Mouse (Mus musculus) MEL (cell line): ENCODE results near the gene Usp18. TPM values are rescaled to one million over a fixed set of nuclear protein-coding genes. Genes with fewer than 3 reads are reported as not detected.

Experiments used
- DNase-seq: peaks from one replicate; pipeline ENCODE4 v3.0.0; 2011; ENCODE audit warnings: low read depth, low spot score
- H3K27ac ChIP-seq: 2 replicates; pipeline ENCODE4 v1.5.1; 2012; ENCODE audit warnings: low read depth, mild to moderate bottlenecking, control low read depth, low read length, moderate library complexity; ENCODE audit not compliant: control insufficient read depth
- H3K27me3 ChIP-seq, 2 experiments: fragments of 150-350 bp in 1 of 2; sonication (generic) in 1 of 2; 2 replicates each; pipeline ENCODE4 v1.6.1; 2012; ENCODE audit warnings: low read length in 2 of 2, mild to moderate bottlenecking in 2 of 2, improper control_type of control experiment in 1 of 2, moderate library complexity in 1 of 2; ENCODE audit not compliant: insufficient read depth in 2 of 2, control insufficient read depth in 1 of 2
- H3K36me3 ChIP-seq, 2 experiments: 2 replicates each; pipeline ENCODE4 v1.6.1; 2012 to 2014; ENCODE audit warnings: low read length in 2 of 2, improper control_type of control experiment in 1 of 2, inconsistent platforms in 1 of 2, mild to moderate bottlenecking in 1 of 2; ENCODE audit not compliant: insufficient read depth in 2 of 2, control insufficient read depth in 1 of 2
- H3K4me1 ChIP-seq, 2 experiments: fragments of 150-350 bp in 1 of 2; sonication (generic) in 1 of 2; 2 replicates each; pipeline ENCODE4 v1.6.1; 2012; ENCODE audit warnings: low read length in 2 of 2, improper control_type of control experiment in 1 of 2, mild to moderate bottlenecking in 1 of 2; ENCODE audit not compliant: insufficient read depth in 2 of 2, control insufficient read depth in 1 of 2
- H3K4me3 ChIP-seq, 2 experiments: fragments of 150-350 bp in 1 of 2; sonication (generic) in 1 of 2; 2 replicates each; pipeline ENCODE4 v1.5.1; 2012; ENCODE audit warnings: low read depth in 2 of 2, low read length in 2 of 2, mild to moderate bottlenecking in 2 of 2, moderate library complexity in 2 of 2, control low read depth in 1 of 2, improper control_type of control experiment in 1 of 2; ENCODE audit not compliant: control insufficient read depth in 1 of 2, insufficient read depth in 1 of 2
- H3K79me2 ChIP-seq: 2 replicates; pipeline ENCODE4 v1.6.1; 2012; ENCODE audit warnings: mild to moderate bottlenecking, low read length, moderate library complexity; ENCODE audit not compliant: control insufficient read depth, poor library complexity, insufficient read depth
- H3K9ac ChIP-seq: 2 replicates; pipeline ENCODE4 v1.6.1; 2012; ENCODE audit warnings: low read depth, mild to moderate bottlenecking, control low read depth, low read length, moderate library complexity; ENCODE audit not compliant: control insufficient read depth, poor library complexity, severe bottlenecking
- H3K9me3 ChIP-seq: fragments of 150-350 bp; sonication (generic); replicated peaks from 2 replicates; pipeline ENCODE4 v1.6.1; 2012; ENCODE audit warnings: mild to moderate bottlenecking, low read length, improper control_type of control experiment, moderate library complexity; ENCODE audit not compliant: insufficient read depth
- CTCF ChIP-seq, 3 experiments: IDR thresholded peaks in 2 of 3; conservative IDR thresholded peaks in 1 of 3; 2 replicates each; pipeline ENCODE4 v1.5.1; 2011 to 2012; ENCODE audit warnings: low read length in 3 of 3, low read depth in 2 of 3, mild to moderate bottlenecking in 2 of 3, improper control_type of control experiment in 1 of 3, inconsistent platforms in 1 of 3, mixed read lengths in 1 of 3, moderate library complexity in 1 of 3; ENCODE audit not compliant: control insufficient read depth in 1 of 3, insufficient read depth in 1 of 3, poor library complexity in 1 of 3, severe bottlenecking in 1 of 3
- ELF1 ChIP-seq: IDR thresholded peaks from 2 replicates; pipeline ENCODE4 v1.6.1; 2014; ENCODE audit warnings: low read depth, mild to moderate bottlenecking, inconsistent platforms, low read length, improper control_type of control experiment, moderate library complexity
- GABPA ChIP-seq: IDR thresholded peaks from 2 replicates; pipeline ENCODE4 v1.6.1; 2012; ENCODE audit warnings: low read depth, mild to moderate bottlenecking, inconsistent platforms, low read length, improper control_type of control experiment, moderate library complexity
- GATA1 ChIP-seq: IDR thresholded peaks from 2 replicates; pipeline ENCODE4 v1.6.1; 2011; ENCODE audit warnings: low read depth, low read length, improper control_type of control experiment
- MAFK ChIP-seq: IDR thresholded peaks from 2 replicates; pipeline ENCODE4 v1.6.1; 2011; ENCODE audit warnings: low read depth, mild to moderate bottlenecking, low read length, improper control_type of control experiment, borderline replicate concordance
- MAX ChIP-seq: IDR thresholded peaks from 2 replicates; pipeline ENCODE4 v1.6.1; 2011; ENCODE audit warnings: low read length, improper control_type of control experiment
- MAZ ChIP-seq: IDR thresholded peaks from 2 replicates; pipeline ENCODE4 v1.6.1; 2012; ENCODE audit warnings: low read depth, mild to moderate bottlenecking, inconsistent platforms, low read length, improper control_type of control experiment
- MEF2A ChIP-seq: IDR thresholded peaks from 2 replicates; pipeline ENCODE4 v1.6.1; 2014; ENCODE audit warnings: low read depth, mild to moderate bottlenecking, inconsistent platforms, low read length, improper control_type of control experiment; ENCODE audit not compliant: poor library complexity, insufficient replicate concordance, severe bottlenecking; ENCODE audit errors: extremely low read depth
- MXI1 ChIP-seq: IDR thresholded peaks from 2 replicates; pipeline ENCODE4 v1.6.1; 2011; ENCODE audit warnings: mild to moderate bottlenecking, low read depth, low read length, improper control_type of control experiment
- MYB ChIP-seq: IDR thresholded peaks from 2 replicates; pipeline ENCODE4 v1.6.1; 2011; ENCODE audit warnings: mild to moderate bottlenecking, low read depth, low read length, improper control_type of control experiment
- MYC ChIP-seq: IDR thresholded peaks from 2 replicates; pipeline ENCODE4 v1.6.1; 2011; ENCODE audit warnings: low read depth, mild to moderate bottlenecking, low read length, improper control_type of control experiment, moderate library complexity
- NELFE ChIP-seq: IDR thresholded peaks from 2 replicates; pipeline ENCODE4 v1.6.1; 2011; ENCODE audit warnings: low read depth, low read length, improper control_type of control experiment
- NRF1 ChIP-seq: IDR thresholded peaks from 2 replicates; pipeline ENCODE4 v1.6.1; 2014; ENCODE audit warnings: low read depth, mild to moderate bottlenecking, inconsistent platforms, low read length, improper control_type of control experiment, moderate library complexity; ENCODE audit not compliant: poor library complexity, insufficient read depth, severe bottlenecking
- POLR2A ChIP-seq, 2 experiments: IDR thresholded peaks; 2 replicates each; pipeline ENCODE4 v1.6.1; 2011 to 2012; ENCODE audit warnings: low read length in 2 of 2, mild to moderate bottlenecking in 2 of 2, control low read depth in 1 of 2, improper control_type of control experiment in 1 of 2, low read depth in 1 of 2, moderate library complexity in 1 of 2; ENCODE audit not compliant: control insufficient read depth in 1 of 2, insufficient read depth in 1 of 2, poor library complexity in 1 of 2
- POLR2AphosphoS2 ChIP-seq: IDR thresholded peaks from 2 replicates; pipeline ENCODE4 v1.6.1; 2011; ENCODE audit warnings: low read length, improper control_type of control experiment
- POLR2AphosphoS5 ChIP-seq: IDR thresholded peaks from 2 replicates; pipeline ENCODE4 v1.6.1; 2012; ENCODE audit warnings: low read depth, borderline replicate concordance, mild to moderate bottlenecking, inconsistent platforms, low read length, moderate library complexity, mixed read lengths
- SIN3A ChIP-seq: IDR thresholded peaks from 2 replicates; pipeline ENCODE4 v1.6.1; 2012; ENCODE audit warnings: low read length, improper control_type of control experiment, inconsistent platforms
- SMC3 ChIP-seq: IDR thresholded peaks from 2 replicates; pipeline ENCODE4 v1.6.1; 2011; ENCODE audit warnings: low read depth, low read length, improper control_type of control experiment
- TAL1 ChIP-seq: IDR thresholded peaks from 2 replicates; pipeline ENCODE4 v1.6.1; 2012; ENCODE audit warnings: mild to moderate bottlenecking, inconsistent platforms, low read length, moderate library complexity, mixed read lengths
- USF1 ChIP-seq: IDR thresholded peaks from 2 replicates; pipeline ENCODE4 v1.6.1; 2014; ENCODE audit warnings: low read depth, mild to moderate bottlenecking, inconsistent platforms, low read length, improper control_type of control experiment, moderate library complexity
- USF2 ChIP-seq, 2 experiments: IDR thresholded peaks; 2 replicates each; pipeline ENCODE4 v1.6.1; 2011 to 2012; ENCODE audit warnings: improper control_type of control experiment in 2 of 2, low read length in 2 of 2, borderline replicate concordance in 1 of 2, inconsistent platforms in 1 of 2, low read depth in 1 of 2, mild to moderate bottlenecking in 1 of 2; ENCODE audit not compliant: insufficient read depth in 1 of 2
- polyA plus RNA-seq, 2 experiments: library from polyadenylated mRNA; stranded (reverse) in 1 of 2; unstranded in 1 of 2; fragments of >175 nt in 1 of 2; fragments of >200 nt in 1 of 2; gene quantifications; 2 replicates each; pipeline versions ENCODE4 v1.2.1 to v1.2.4; 2012; ENCODE audit warnings: low replicate concordance in 2 of 2, low read depth in 1 of 2; ENCODE audit not compliant: insufficient read length in 2 of 2, insufficient read depth in 1 of 2, missing spikeins in 1 of 2
- total RNA-seq: library from RNA; depleted of rRNA; stranded (reverse); fragments of 300-350 nt; gene quantifications from 2 replicates; pipeline ENCODE4 v1.2.3, GENCODE M21; 2012

Gene Usp18
- total and polyA plus RNA-seq, 3 experiments = 0.71 to 0.85 TPM; not detected in 1

GRCm38 (mm10) chr6:121243161-121243560 is 2.5 kb upstream of the Usp18 start:
- Histone ChIP-seq H3K79me2 (no peaks in the 10 kb centered on the region), H3K9me3 (no peaks in the 10 kb centered on the region), H3K9ac (no peak overlapping the region), H3K36me3 (peaks cover 0 to 14% of the 10 kb centered on the region in 2 experiments; a peak in 2 of 4 replicates), H3K4me1 (peaks cover 11 to 12% of the 10 kb centered on the region in 2 experiments), H3K4me3 (no peak overlapping the region), H3K27ac (no peak overlapping the region), H3K27me3 (no peaks in the 10 kb centered on the region)
- no peak for DNase-seq
- no peak for TF ChIP-seq NELFE
- no peak for TF ChIP-seq POLR2A (IDR thresholded peaks at IDR 0.05; ENCODE audit: control insufficient read depth in 1 of 2, insufficient read depth in 1 of 2, low read depth in 1 of 2, low read length in 2 of 2, poor library complexity in 1 of 2)
- TF ChIP-seq MAFK = no peak
- TF ChIP-seq POLR2AphosphoS5 = no peak
- no peak for TF ChIP-seq SIN3A
- no peak for TF ChIP-seq USF2 (IDR thresholded peaks at IDR 0.05; ENCODE audit: borderline replicate concordance in 1 of 2, insufficient read depth in 1 of 2, low read depth in 1 of 2, low read length in 2 of 2)
- TF ChIP-seq MXI1 = no peak
- TF ChIP-seq GATA1 = no peak
- TF ChIP-seq ELF1 = no peak
- no peak for TF ChIP-seq MEF2A
- no peak for TF ChIP-seq NRF1
- no peak for TF ChIP-seq MYB
- TF ChIP-seq SMC3 = no peak
- no peak for TF ChIP-seq MAZ
- TF ChIP-seq POLR2AphosphoS2 = no peak
- no peak for TF ChIP-seq CTCF (IDR thresholded peaks at IDR 0.05 in 2 of 3, conservative IDR thresholded peaks at IDR 0.05 in 1 of 3; ENCODE audit: control insufficient read depth in 1 of 3, insufficient read depth in 1 of 3, low read depth in 2 of 3, low read length in 3 of 3, poor library complexity in 1 of 3, severe bottlenecking in 1 of 3)
- no peak for TF ChIP-seq GABPA
- no peak for TF ChIP-seq USF1
- no peak for TF ChIP-seq TAL1
- TF ChIP-seq MAX = no peak

GRCm38 (mm10) chr6:121246037-121246361 is 293 bp downstream of the Usp18 start:
- peaks cover 0 to 13% of the 10 kb centered on the region in 2 experiments; a peak in 2 of 4 replicates for H3K36me3 ChIP-seq
- DNase-seq = no peak
- no peaks in the 10 kb centered on the region for H3K9me3 ChIP-seq
- peak overlapping the region; percentile 47; the same call in 1 of the 2 replicates for H3K27ac ChIP-seq
- H3K4me1 ChIP-seq = peaks cover 10 to 11% of the 10 kb centered on the region in 2 experiments
- H3K79me2 ChIP-seq = no peaks in the 10 kb centered on the region
- H3K27me3 ChIP-seq = no peaks in the 10 kb centered on the region
- H3K4me3 ChIP-seq = peak overlapping the region; percentile 62 to 70
- TF ChIP-seq ELF1 (no peak), NRF1 (no peak), MYC (no peak)
- H3K9ac ChIP-seq = peak overlapping the region; percentile 55
